Mouse (Mus musculus): ENCODE data around the gene Miga2. TPM values are rescaled to one million over a fixed set of nuclear protein-coding genes. Genes with fewer than 3 reads are reported as not detected.

Gene Miga2
- total and polyA plus RNA-seq, 2 experiments from 2014 or later: 35.3 to 79.9 TPM

GRCm38 (mm10) chr2:30409454-30410176, 45.6 kb downstream of the Miga2 start:
- WGBS: 86% methylated on average over 5 of the region's 5 CpGs
- H3K27me3 ChIP-seq (ENCODE audit: insufficient read depth, low read length): no peaks in the 10 kb centered on the region
- H3K9me3 ChIP-seq (ENCODE audit: low read length): no peaks in the 10 kb centered on the region

GRCm38 (mm10) chr2:30413038-30413973, 49.3 kb downstream of the Miga2 start:
- WGBS: 76% methylated on average over 16 of the region's 16 CpGs
- Histone ChIP-seq H3K4me3 (ENCODE audit: low read length) (no peak overlapping the region), H3K27ac (peak overlapping the region; percentile 17; the same call in 1 of the 2 replicates), H3K27me3 (ENCODE audit: insufficient read depth, low read length) (no peaks in the 10 kb centered on the region), H3K9ac (replicated peaks; ENCODE audit: low read length) (no peak overlapping the region), H3K4me1 (ENCODE audit: insufficient read depth, low read length) (peaks cover 9% of the 10 kb centered on the region; the same call in 1 of the 2 replicates), H3K9me3 (ENCODE audit: low read length) (no peaks in the 10 kb centered on the region), H3K4me2 (ENCODE audit: low read depth, low read length) (peak overlapping the region; percentile 69), H3K36me3 (ENCODE audit: insufficient read depth, low read length) (peaks cover 16% of the 10 kb centered on the region; the same call in 1 of the 2 replicates)
- ATAC-seq (no peak), DNase-seq (ENCODE audit: low spot score) (no peak)
- TF ChIP-seq CTCF (IDR thresholded peaks at IDR 0.05; ENCODE audit: low read depth): no peak

More at GRCm38 (mm10) chr2:30409454-30410176, 45.6 kb downstream of the Miga2 start:
- Histone ChIP-seq H3K27ac (no peak overlapping the region), H3K36me3 (ENCODE audit: insufficient read depth, low read length) (peaks cover 45% of the 10 kb centered on the region), H3K4me1 (ENCODE audit: insufficient read depth, low read length) (peaks cover 5% of the 10 kb centered on the region; the same call in 1 of the 2 replicates), H3K4me2 (ENCODE audit: low read depth, low read length) (no peak overlapping the region), H3K4me3 (ENCODE audit: low read length) (no peak overlapping the region), H3K9ac (replicated peaks; ENCODE audit: low read length) (no peak overlapping the region)
- TF ChIP-seq CTCF (IDR thresholded peaks at IDR 0.05; ENCODE audit: low read depth): no peak
- no peak for DNase-seq (ENCODE audit: low spot score)
- no peak for ATAC-seq

GRCm38 (mm10) chr2:30414101-30414500, 50.1 kb downstream of the Miga2 start:
- peak overlapping the region; percentile 96 for H3K4me3 ChIP-seq (ENCODE audit: low read length)
- no peak for DNase-seq (ENCODE audit: low spot score)
- ATAC-seq: no peak
- H3K4me1 ChIP-seq (ENCODE audit: insufficient read depth, low read length): peaks cover 17% of the 10 kb centered on the region
- peaks cover 8% of the 10 kb centered on the region; the same call in 1 of the 2 replicates for H3K36me3 ChIP-seq (ENCODE audit: insufficient read depth, low read length)
- 88% methylated on average over 4 of the region's 4 CpGs for WGBS
- no peaks in the 10 kb centered on the region for H3K27me3 ChIP-seq (ENCODE audit: insufficient read depth, low read length)
- H3K9ac ChIP-seq (replicated peaks; ENCODE audit: low read length): 0 out of 2 replicates have a peak overlapping the region, but pooled peaks have one; percentile 96
- no peaks in the 10 kb centered on the region for H3K9me3 ChIP-seq (ENCODE audit: low read length)
- no peak for TF ChIP-seq CTCF (IDR thresholded peaks at IDR 0.05; ENCODE audit: low read depth)
- H3K27ac ChIP-seq: no peak overlapping the region
- peak overlapping the region; percentile 69 for H3K4me2 ChIP-seq (ENCODE audit: low read depth, low read length)

- Histone ChIP-seq H3K27ac (peak overlapping the region; percentile 97), H3K9ac (replicated peaks; ENCODE audit: low read length) (peak overlapping the region; percentile 96), H3K4me1 (ENCODE audit: insufficient read depth, low read length) (peaks cover 18% of the 10 kb centered on the region), H3K9me3 (ENCODE audit: low read length) (no peaks in the 10 kb centered on the region), H3K4me2 (ENCODE audit: low read depth, low read length) (peak overlapping the region; percentile 69), H3K27me3 (ENCODE audit: insufficient read depth, low read length) (no peaks in the 10 kb centered on the region), H3K4me3 (ENCODE audit: low read length) (peak overlapping the region; percentile 96), H3K36me3 (ENCODE audit: insufficient read depth, low read length) (peaks cover 2% of the 10 kb centered on the region; the same call in 1 of the 2 replicates)
- WGBS: 49% methylated on average over 5 of the region's 5 CpGs
- TF ChIP-seq CTCF (IDR thresholded peaks at IDR 0.05; ENCODE audit: low read depth): no peak
- DNase-seq (ENCODE audit: low spot score): no peak
- no peak for ATAC-seq
These were observed 50.6 kb downstream of the Miga2 start for GRCm38 (mm10) chr2:30414681-30415080.

GRCm38 (mm10) chr2:30415157-30415935, 51.3 kb downstream of the Miga2 start, which contains the start of gene Crat:
Crat (minus strand) TSS chr2:30415813.
- Histone ChIP-seq H3K9ac (replicated peaks; ENCODE audit: low read length) (peak within 1 kb of the TSS; percentile 96), H3K4me1 (ENCODE audit: insufficient read depth, low read length) (peaks cover 18% of the 10 kb centered on the region), H3K27me3 (ENCODE audit: insufficient read depth, low read length) (no peaks in the 10 kb centered on the region), H3K4me2 (ENCODE audit: low read depth, low read length) (peak within 1 kb of the TSS; percentile 69), H3K36me3 (ENCODE audit: insufficient read depth, low read length) (no peaks in the 10 kb centered on the region; the same call in 1 of the 2 replicates), H3K4me3 (ENCODE audit: low read length) (peak within 1 kb of the TSS; percentile 96), H3K9me3 (ENCODE audit: low read length) (no peaks in the 10 kb centered on the region), H3K27ac (peak within 1 kb of the TSS; percentile 97)
- ATAC-seq: peak; percentile 84
- peak; percentile 86 for DNase-seq (ENCODE audit: low spot score)
- TF ChIP-seq CTCF (IDR thresholded peaks at IDR 0.05; ENCODE audit: low read depth): no peak
- WGBS: 2% methylated on average over 58 of the region's 58 CpGs

Measured in hindbrain, postnatal 0 days (tissue).